7 mouse cellular contexts compared by ENCODE assay signal in the genomic region with DNA sequence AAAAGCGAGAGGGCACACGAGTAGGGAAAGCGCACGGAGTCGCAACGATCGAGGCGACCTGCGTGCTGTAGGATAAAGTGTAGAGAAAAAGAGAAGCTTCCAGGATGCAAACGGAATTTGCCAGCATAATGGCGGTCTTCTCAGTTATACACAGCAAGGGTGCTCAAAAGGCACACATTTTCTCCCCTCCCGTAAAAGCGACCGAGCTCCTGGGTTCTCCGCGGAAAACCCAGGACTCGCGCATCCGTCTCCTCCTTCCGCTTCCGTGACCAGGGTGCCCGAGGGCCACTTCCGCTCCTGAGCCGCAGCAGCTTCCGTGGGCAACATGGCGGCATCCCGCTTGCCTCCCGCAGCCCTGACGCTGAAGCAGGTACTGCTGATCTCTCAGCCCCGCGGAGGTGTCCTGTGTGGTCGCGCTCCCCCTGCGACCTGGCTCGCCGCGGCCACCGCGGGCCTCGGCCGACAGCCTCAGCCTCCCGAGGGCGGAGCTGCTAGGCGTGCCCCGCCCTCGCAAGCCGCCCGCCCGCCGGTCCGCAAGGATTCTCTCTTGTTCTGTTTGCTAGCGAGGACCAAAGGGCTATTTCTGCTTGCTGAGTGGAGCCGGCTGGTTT. TPM values are rescaled to one million over a fixed set of nuclear protein-coding genes. Genes with fewer than 3 reads are reported as not detected.
DNase-seq lines count a peak whose midpoint lies in the region; ATAC-seq lines count a peak whose summit lies in the region.

Lyrm2 (plus strand) TSS at position 288 of the 611 bp plus-strand sequence.

- no peaks in the 10 kb centered on the region for H3K27me3 ChIP-seq in embryonic facial prominence, embryonic 10.5 days (replicated peaks; ENCODE audit: low read depth, poor library complexity, severe bottlenecking)
- H3K27me3 ChIP-seq in limb, embryonic 11.5 days (ENCODE audit: control insufficient read depth, insufficient read depth, low read length), result no peaks in the 10 kb centered on the region
- no peaks in the 10 kb centered on the region for H3K27me3 ChIP-seq in midbrain, embryonic 14.5 days (ENCODE audit: control insufficient read depth, insufficient read depth, low read length)

- H3K9ac ChIP-seq in limb, embryonic 11.5 days (ENCODE audit: low read length), result peak within 1 kb of the TSS; percentile 96
- H3K9ac ChIP-seq in midbrain, embryonic 14.5 days (replicated peaks; ENCODE audit: low read length), result peak within 1 kb of the TSS; percentile 92

- H3K4me2 ChIP-seq in limb, embryonic 11.5 days (ENCODE audit: low read depth, severe bottlenecking), result peak within 1 kb of the TSS; percentile 67
- H3K4me2 ChIP-seq in midbrain, embryonic 14.5 days (ENCODE audit: low read length), result peak within 1 kb of the TSS; percentile 75

- peak; percentile 100 for ATAC-seq in granulocyte monocyte progenitor cell, adult 5-6 weeks (replicated peaks; ENCODE audit: poor library complexity, severe bottlenecking)
- ATAC-seq in limb, embryonic 11.5 days (ENCODE audit: insufficient number of reproducible peaks, low FRiP score, low TSS enrichment, low read depth), result peak; percentile 90
- ATAC-seq in midbrain, embryonic 14.5 days (ENCODE audit: low FRiP score, low TSS enrichment), result peak; percentile 91

- H3K36me3 ChIP-seq in embryonic facial prominence, embryonic 10.5 days (replicated peaks), result peaks cover 16% of the 10 kb centered on the region
- no peaks in the 10 kb centered on the region for H3K36me3 ChIP-seq in limb, embryonic 11.5 days (ENCODE audit: control insufficient read depth, insufficient read depth, low read length)
- H3K36me3 ChIP-seq in midbrain, embryonic 14.5 days (ENCODE audit: control insufficient read depth, insufficient read depth, low read length), result peaks cover 6% of the 10 kb centered on the region

- WGBS in embryonic facial prominence, embryonic 10.5 days, result 1% methylated on average over 53 of the region's 53 CpGs
- under 1% methylated on average over 53 of the region's 53 CpGs for WGBS in limb, embryonic 11.5 days
- WGBS in midbrain, embryonic 14.5 days, result under 1% methylated on average over 53 of the region's 53 CpGs

- H3K27ac ChIP-seq in embryonic facial prominence, embryonic 10.5 days (replicated peaks), result peak within 1 kb of the TSS; percentile 97
- H3K27ac ChIP-seq in limb, embryonic 11.5 days (replicated peaks; ENCODE audit: low read depth, low read length), result peak within 1 kb of the TSS; percentile 100
- peak within 1 kb of the TSS; percentile 99 for H3K27ac ChIP-seq in midbrain, embryonic 14.5 days (replicated peaks; ENCODE audit: low read depth, low read length)

- no peaks in the 10 kb centered on the region; the same call in 1 of the 2 replicates for H3K9me3 ChIP-seq in embryonic facial prominence, embryonic 10.5 days
- H3K9me3 ChIP-seq in limb, embryonic 11.5 days (ENCODE audit: control insufficient read depth, low read length), result no peaks in the 10 kb centered on the region
- no peaks in the 10 kb centered on the region for H3K9me3 ChIP-seq in midbrain, embryonic 14.5 days (ENCODE audit: control insufficient read depth, low read length)

- H3K4me3 ChIP-seq in embryonic facial prominence, embryonic 10.5 days, result peak within 1 kb of the TSS; percentile 67
- peak within 1 kb of the TSS; percentile 76 for H3K4me3 ChIP-seq in limb, embryonic 11.5 days (ENCODE audit: low read depth, low read length)
- H3K4me3 ChIP-seq in midbrain, embryonic 14.5 days (replicated peaks; ENCODE audit: low read depth, low read length), result peak within 1 kb of the TSS; percentile 83

- peak; percentile 89 for DNase-seq in adrenal gland, postnatal 14 days
- peak; percentile 91 for DNase-seq in embryonic facial prominence, embryonic 10.5 days (ENCODE audit: low spot score)
- peak; percentile 88 for DNase-seq in kidney, adult 18-20 months
- peak; percentile 91 for DNase-seq in limb, embryonic 11.5 days (ENCODE audit: low spot score)
- peak; percentile 91 for DNase-seq in midbrain, embryonic 14.5 days
- DNase-seq in spleen, adult 18-20 months, result peak; percentile 66 to 77

- peaks cover 10% of the 10 kb centered on the region for H3K4me1 ChIP-seq in embryonic facial prominence, embryonic 10.5 days
- peaks cover 4% of the 10 kb centered on the region; the same call in 1 of the 2 replicates for H3K4me1 ChIP-seq in limb, embryonic 11.5 days (ENCODE audit: control insufficient read depth, insufficient read depth, low read length)
- H3K4me1 ChIP-seq in midbrain, embryonic 14.5 days (ENCODE audit: control insufficient read depth, insufficient read depth, low read length), result peaks cover 7% of the 10 kb centered on the region

RNA-seq across cellular contexts. Expression of gene Lyrm2, which starts in this region (rescaled TPM):
- 51.7 and 53.2 TPM in 2 replicates for total RNA-seq in adrenal gland, postnatal 14 days (2021)
- polyA plus RNA-seq in embryonic facial prominence, embryonic 10.5 days (2016; fragmentation: Nextera tagmentation; extraction: Ambion mirVana), result 95.6 and 112 TPM in 2 replicates
- total RNA-seq in granulocyte monocyte progenitor cell, adult 5-6 weeks (2014; fragmentation: Nextera tagmentation), result 19.6 and 28.0 TPM in 2 replicates
- total RNA-seq in granulocyte monocyte progenitor cell, adult 5-6 weeks (2017), result 40.2 and 82.2 TPM in 2 replicates
- polyA plus RNA-seq in limb, embryonic 11.5 days (2014; fragmentation: Nextera tagmentation; extraction: Ambion mirVana), result 114 and 127 TPM in 2 replicates
- polyA plus RNA-seq in midbrain, embryonic 14.5 days (2014; fragmentation: Nextera tagmentation; extraction: Ambion mirVana), result 129 and 139 TPM in 2 replicates

Comparison
In these comparisons a context has a peak if more than half of its experiments do, and no peak if none do; other contexts are left out.
1. Peak in every context shown above with its lines: DNase-seq, ATAC-seq, H3K4me3 ChIP-seq and H3K27ac ChIP-seq.